8 mouse cellular contexts compared by ENCODE assay signal in the genomic region with DNA sequence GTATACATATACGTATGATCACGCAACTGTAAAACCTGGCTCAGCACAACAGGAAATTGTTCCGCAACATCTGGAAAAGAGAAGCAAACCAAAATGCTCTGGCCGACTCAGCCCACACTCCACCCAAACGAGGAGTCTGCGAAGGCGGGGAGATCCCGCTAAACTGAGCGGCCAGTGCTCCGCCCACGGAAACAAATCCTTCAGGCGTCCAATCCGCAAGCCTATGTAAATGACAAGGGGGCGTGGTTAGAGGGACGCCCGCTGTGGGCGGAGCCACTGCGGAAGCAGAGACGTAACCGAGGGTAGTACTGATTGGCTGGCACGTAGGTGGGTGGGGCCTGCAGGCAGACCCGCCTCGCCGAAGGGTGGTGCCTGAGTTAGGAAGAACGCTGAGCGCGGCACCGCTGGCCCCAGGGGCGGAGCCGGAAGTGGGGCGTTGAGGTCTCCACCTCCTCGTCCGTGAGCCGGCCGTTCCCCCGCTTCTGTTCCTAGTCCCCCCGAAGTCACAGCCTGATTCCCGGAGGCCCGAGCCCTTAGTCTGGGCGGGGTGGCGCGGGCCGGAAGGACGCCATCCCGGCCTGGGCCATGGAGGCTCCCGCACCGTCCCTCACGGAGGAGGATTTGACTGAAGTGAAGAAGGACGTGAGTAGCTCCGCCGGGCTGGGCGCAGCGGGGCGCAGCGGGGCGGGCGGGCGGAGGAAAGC. TPM values are rescaled to one million over a fixed set of nuclear protein-coding genes. Genes with fewer than 3 reads are reported as not detected.
DNase-seq lines count a peak whose midpoint lies in the region; ATAC-seq and TF ChIP-seq lines count a peak whose summit lies in the region.

No protein-coding gene starts in this region.

- H3K9ac ChIP-seq in ES-E14 (ENCODE audit: insufficient read depth, low read depth, low read length, poor library complexity, severe bottlenecking): peak overlapping the region; percentile 90
- H3K9ac ChIP-seq in forebrain, embryonic 15.5 days (replicated peaks): peak overlapping the region; percentile 74

- ATAC-seq in forebrain, embryonic 15.5 days (replicated peaks): peak; percentile 100
- peak; percentile 94 for ATAC-seq in neutrophil, adult 5-6 weeks (ENCODE audit: extremely low read depth, insufficient number of reproducible peaks, low FRiP score, poor library complexity, severe bottlenecking)

- in situ Hi-C loops in ES-E14 (cut with MboI; ENCODE audit: low sequenced_read_pairs in 2 of 2, unreplicated experiment in 2 of 2): loop anchor here in 1 of 2 experiments (25.0 kb wide), 2 partner anchors 312 to 512 kb away; no protein-coding TSS in a partner anchor

- peak overlapping the region; percentile 62 for H3K27ac ChIP-seq in ES-E14 (ENCODE audit: insufficient read depth, low read depth, low read length, poor library complexity, severe bottlenecking)
- peak overlapping the region; percentile 90 for H3K27ac ChIP-seq in forebrain, embryonic 15.5 days (replicated peaks)

- intact Hi-C loops in heart, postnatal 25 days (cut with DNase I): loop anchor here (5.0 to 10.0 kb wide), 2 partner anchors 272 to 799 kb away; no protein-coding TSS in a partner anchor

- under 1% methylated on average over 55 of the region's 58 CpGs for WGBS in forebrain, embryonic 15.5 days
- under 1% methylated on average over 57 of the region's 58 CpGs for WGBS in lung, adult 2 months

- no peaks in the 10 kb centered on the region for H3K27me3 ChIP-seq in forebrain, embryonic 15.5 days

- peak; percentile 99 for DNase-seq in ES-E14 (ENCODE audit: low read depth, low spot score)
- DNase-seq in cerebellum, adult 11-12 months: peak; percentile 99
- peak; percentile 99 for DNase-seq in heart, postnatal 25 days (ENCODE audit: low spot score)
- DNase-seq in layer of hippocampus, adult 18-20 months (ENCODE audit: low spot score in 2 of 2): peak; percentile 98 to 99
- peak; percentile 98 for DNase-seq in lung, adult 2 months
- DNase-seq in thymus, adult 18-20 months: peak; percentile 99

- no peak for TF ChIP-seq CTCF in lung, adult 2 months (IDR thresholded peaks at IDR 0.05; ENCODE audit: insufficient read depth, low read length)

- H3K4me3 ChIP-seq in ES-E14 (ENCODE audit: insufficient read depth in 1 of 2, low read depth in 1 of 2, low read length in 2 of 2, poor library complexity in 1 of 2, severe bottlenecking in 1 of 2): peak overlapping the region; percentile 89 to 98
- H3K4me3 ChIP-seq in forebrain, embryonic 15.5 days: peak overlapping the region; percentile 67
- peak overlapping the region; percentile 84 for H3K4me3 ChIP-seq in lung, adult 2 months (replicated peaks; ENCODE audit: extremely low read depth, low read depth, low read length)

- peaks cover 5% of the 10 kb centered on the region; the same call in 1 of the 2 replicates for H3K36me3 ChIP-seq in ES-E14 (ENCODE audit: control insufficient read depth, insufficient read depth, low read length, poor library complexity, severe bottlenecking)
- no peaks in the 10 kb centered on the region for H3K36me3 ChIP-seq in forebrain, embryonic 15.5 days

- H3K4me1 ChIP-seq in ES-E14 (ENCODE audit: control insufficient read depth in 2 of 2, insufficient read depth in 2 of 2, low read length in 2 of 2, poor library complexity in 1 of 2): 0 out of 4 replicates have a peak, but pooled peaks cover 0 to 2% of the 10 kb centered on the region in 2 experiments
- H3K4me1 ChIP-seq in forebrain, embryonic 15.5 days: peaks cover 20% of the 10 kb centered on the region
- peaks cover 10% of the 10 kb centered on the region for H3K4me1 ChIP-seq in lung, adult 2 months (ENCODE audit: control insufficient read depth, insufficient read depth, low read length)

- H3K4me2 ChIP-seq in forebrain, embryonic 15.5 days (replicated peaks): peak overlapping the region; percentile 69

- no peaks in the 10 kb centered on the region for H3K9me3 ChIP-seq in ES-E14 (ENCODE audit: control insufficient read depth, insufficient read depth, low read depth, low read length)
- no peaks in the 10 kb centered on the region for H3K9me3 ChIP-seq in forebrain, embryonic 15.5 days

- peak; percentile 94; the same call in 1 of the 2 replicates for TF ChIP-seq POLR2A in lung, adult 2 months (IDR thresholded peaks at IDR 0.05; ENCODE audit: borderline replicate concordance, extremely low read depth, low read depth, low read length)

TF ChIP-seq in ES-E14, 5 proteins besides CTCF, POLR2A, EP300 and RAD21:
- TF ChIP-seq HCFC1 (IDR thresholded peaks at IDR 0.05; ENCODE audit: borderline replicate concordance, insufficient read depth, low read length) (no peak), CHD2 (IDR thresholded peaks at IDR 0.05; ENCODE audit: low read depth, low read length) (no peak), ZNF384 (IDR thresholded peaks at IDR 0.05; ENCODE audit: low read depth, low read length) (no peak), ZC3H11A (IDR thresholded peaks at IDR 0.05; ENCODE audit: borderline replicate concordance, low read depth, low read length) (no peak), MAFK (IDR thresholded peaks at IDR 0.05; ENCODE audit: insufficient read depth, low read depth, low read length) (no peak)

RNA-seq across cellular contexts. Expression of gene Bcl10, which starts 1.4 kb away (rescaled TPM):
- 14.9 and 27.8 TPM in 2 replicates for total RNA-seq in ES-E14 (2012; rRNA removed)
- 41.3 and 42.4 TPM in 2 replicates for polyA plus RNA-seq in forebrain, embryonic 15.5 days (2015; fragmentation: Nextera tagmentation; extraction: Ambion mirVana)
- total RNA-seq in heart, postnatal 25 days (2021): 10 to 100 TPM; 18.1 to 20.4 TPM
- total RNA-seq in layer of hippocampus, adult 18-20 months (2021): 10 to 100 TPM; 13.0 to 13.7 TPM
- polyA plus RNA-seq in lung, adult 2 months (2012; rRNA removed): 8.4 and 13.5 TPM in 2 replicates
- 126 and 152 TPM in 2 replicates for total RNA-seq in neutrophil, adult 5-6 weeks (2017)

RNA-seq across cellular contexts. Expression of gene 2410004B18Rik, which starts 13.8 kb away (rescaled TPM):
- 21.6 and 38.7 TPM in 2 replicates for total RNA-seq in ES-E14 (2012; rRNA removed)
- polyA plus RNA-seq in forebrain, embryonic 15.5 days (2015; fragmentation: Nextera tagmentation; extraction: Ambion mirVana): 71.1 and 80.1 TPM in 2 replicates
- 10 to 100 TPM; 16.8 to 18.1 TPM for total RNA-seq in heart, postnatal 25 days (2021)
- total RNA-seq in layer of hippocampus, adult 18-20 months (2021): 10 to 100 TPM; 37.1 to 38.2 TPM
- 13.6 and 16.8 TPM in 2 replicates for polyA plus RNA-seq in lung, adult 2 months (2012; rRNA removed)
- 45.2 and 50.5 TPM in 2 replicates for total RNA-seq in neutrophil, adult 5-6 weeks (2017)

Comparison
In these comparisons a context has a peak if more than half of its experiments do, and no peak if none do; other contexts are left out.
1. Peak in every context shown above with its lines: DNase-seq, ATAC-seq, H3K4me3 ChIP-seq and H3K27ac ChIP-seq.